Mouse (Mus musculus) E14TG2a.4 (cell line): ENCODE measurements around the gene Pdhb.
"Not testable (repeated sequence)": the region's sequence is repeated elsewhere in the genome, so short reads cannot be mapped to it uniquely, and the experiment has no call there.

Experiments used
- H3K27me3 ChIP-seq: 2 replicates; pipeline ENCODE4 v1.6.1; 2014; ENCODE audit warnings: low read length, control low read depth; ENCODE audit not compliant: insufficient read depth
- H3K36me3 ChIP-seq: 2 replicates; pipeline ENCODE4 v1.6.1; 2014; ENCODE audit warnings: low read length, control low read depth; ENCODE audit not compliant: insufficient read depth
- H3K4me1 ChIP-seq: replicated peaks from 2 replicates; pipeline ENCODE4 v1.6.1; 2014; ENCODE audit warnings: low read depth, low read length, control low read depth
- H3K4me3 ChIP-seq: replicated peaks from 2 replicates; pipeline ENCODE4 v1.5.1; 2014; ENCODE audit warnings: mild to moderate bottlenecking, low read length
- H3K9me3 ChIP-seq: 2 replicates; pipeline ENCODE4 v1.6.1; 2014; ENCODE audit warnings: low read length, control low read depth
- CTCF ChIP-seq: conservative IDR thresholded peaks from 2 replicates; pipeline ENCODE4 v1.5.1; 2014; ENCODE audit warnings: low read length
- NANOG ChIP-seq: IDR thresholded peaks from 2 replicates; pipeline ENCODE4 v1.6.1; 2014; ENCODE audit warnings: borderline replicate concordance, low read length, mixed read lengths
- POU5F1 ChIP-seq: IDR thresholded peaks from 2 replicates; pipeline ENCODE4 v1.6.1; 2014; ENCODE audit warnings: low read length, borderline replicate concordance

Pdhb gene

DNA sequence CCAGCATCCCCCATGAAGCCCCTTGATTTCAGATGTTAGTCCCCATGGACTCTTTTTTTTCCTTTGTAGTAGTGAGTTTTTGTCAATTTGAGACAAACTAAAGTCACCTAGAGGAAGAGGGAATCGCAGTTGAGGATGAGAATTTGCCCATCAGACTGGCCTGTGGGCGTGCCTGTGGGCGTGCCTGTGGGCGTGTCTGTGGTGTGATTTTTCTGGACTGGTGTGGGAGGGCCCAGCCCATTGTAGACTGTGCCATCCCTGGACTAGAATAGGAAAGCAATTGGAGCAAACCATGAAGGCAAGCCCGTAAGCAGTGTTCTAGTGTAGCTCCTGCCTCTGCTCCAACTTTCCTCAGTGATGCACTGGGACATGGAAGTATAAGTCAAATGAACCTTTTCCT lies 3.4 kb upstream of the Pdhb start:
- peaks cover 34% of the 10 kb centered on the region for H3K4me1 ChIP-seq
- no peak overlapping the region for H3K4me3 ChIP-seq
- H3K9me3 ChIP-seq: no peaks in the 10 kb centered on the region
- TF ChIP-seq CTCF (no peak), NANOG (no peak), POU5F1 (no peak)
- peaks cover 5% of the 10 kb centered on the region for H3K36me3 ChIP-seq
- no peaks in the 10 kb centered on the region for H3K27me3 ChIP-seq

DNA sequence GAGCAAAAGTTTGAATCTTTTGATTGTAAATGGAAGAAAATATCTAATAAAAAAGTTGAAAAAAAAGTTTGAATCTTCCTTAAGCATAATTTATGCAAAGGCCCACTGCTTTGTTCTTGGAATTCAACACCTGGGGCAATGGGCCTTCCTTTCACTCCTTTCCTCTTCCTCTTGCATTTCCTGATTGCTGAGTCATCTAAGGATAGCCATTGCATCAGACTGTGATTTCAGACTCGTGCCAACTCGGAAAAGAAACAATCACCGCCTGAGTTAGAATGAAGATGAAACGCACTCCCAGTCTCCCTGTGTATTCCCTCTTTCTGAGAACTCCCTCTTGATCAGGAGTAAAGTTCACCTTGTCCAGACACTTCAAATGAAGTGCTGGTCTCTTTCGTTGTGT lies 1.8 kb upstream of the Pdhb start:
- Histone ChIP-seq H3K27me3 (no peaks in the 10 kb centered on the region), H3K4me3 (peak overlapping the region; percentile 86), H3K4me1 (peaks cover 35% of the 10 kb centered on the region), H3K9me3 (no peaks in the 10 kb centered on the region), H3K36me3 (peaks cover 21% of the 10 kb centered on the region)
- TF ChIP-seq NANOG (no peak), POU5F1 (no peak), CTCF (no peak)

DNA sequence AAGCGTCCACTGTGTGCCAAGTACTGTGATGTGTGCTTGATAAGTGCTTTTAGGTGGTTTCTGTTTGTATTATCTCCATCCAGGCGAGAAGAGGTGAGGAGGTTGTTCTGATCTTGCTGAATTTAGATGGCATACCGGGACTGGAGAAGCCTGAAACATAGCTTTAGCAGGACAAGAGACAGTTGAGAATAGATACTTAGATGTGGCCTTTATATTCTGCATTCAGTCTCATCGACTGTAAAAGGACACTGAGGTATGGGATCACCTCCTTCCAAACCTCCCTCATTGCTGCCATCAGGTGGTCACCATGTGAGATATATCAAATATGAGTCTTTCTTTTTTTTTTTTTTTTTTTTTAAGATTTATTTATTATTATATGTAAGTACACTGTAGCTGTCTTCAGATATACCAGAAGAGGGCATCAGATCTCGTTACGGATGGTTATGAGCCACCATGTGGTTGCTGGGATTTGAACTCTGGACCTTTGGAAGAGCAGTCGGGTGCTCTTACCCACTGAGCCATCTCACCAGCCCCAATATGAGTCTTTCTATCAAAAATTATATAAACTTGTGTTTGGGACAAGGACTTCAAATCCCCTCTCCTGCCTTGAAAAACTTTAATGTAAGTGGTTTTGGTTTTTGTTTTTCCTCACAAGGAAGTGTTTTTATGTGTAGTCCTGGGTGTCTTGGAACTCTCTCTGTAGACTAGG lies 871 bp upstream of the Pdhb start:
- H3K27me3 ChIP-seq, H3K9me3 ChIP-seq: not testable (repeated sequence)
- peak overlapping the region; percentile 86 for H3K4me3 ChIP-seq
- H3K36me3 ChIP-seq: peaks cover 30% of the 10 kb centered on the region
- peaks cover 42% of the 10 kb centered on the region for H3K4me1 ChIP-seq

DNA sequence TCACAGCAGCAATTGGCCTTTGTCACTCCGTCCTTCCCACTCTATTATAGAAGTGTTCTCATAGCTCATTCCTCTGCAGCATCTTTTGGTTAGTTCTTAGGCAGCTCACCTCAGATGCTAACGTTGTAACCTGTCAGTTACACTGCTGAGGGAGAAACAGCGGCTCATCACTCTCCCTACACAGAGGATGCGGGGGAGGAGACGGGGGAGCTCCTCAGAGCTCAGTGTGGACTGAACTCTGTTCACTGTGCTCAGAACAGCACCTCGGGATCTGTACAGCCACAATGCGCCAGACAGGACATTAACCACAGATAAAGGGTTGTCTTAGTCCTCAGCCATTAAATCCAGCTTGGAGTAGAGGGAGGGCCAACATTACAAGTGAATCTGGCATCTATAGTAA lies 8.4 kb downstream of the Pdhb start:
- TF ChIP-seq NANOG: no peak
- no peak for TF ChIP-seq CTCF
- TF ChIP-seq POU5F1: no peak
- H3K4me1 ChIP-seq: peaks cover 21% of the 10 kb centered on the region
- no peak overlapping the region for H3K4me3 ChIP-seq
- peaks cover 82% of the 10 kb centered on the region for H3K36me3 ChIP-seq
- H3K9me3 ChIP-seq: no peaks in the 10 kb centered on the region
- H3K27me3 ChIP-seq: no peaks in the 10 kb centered on the region

DNA sequence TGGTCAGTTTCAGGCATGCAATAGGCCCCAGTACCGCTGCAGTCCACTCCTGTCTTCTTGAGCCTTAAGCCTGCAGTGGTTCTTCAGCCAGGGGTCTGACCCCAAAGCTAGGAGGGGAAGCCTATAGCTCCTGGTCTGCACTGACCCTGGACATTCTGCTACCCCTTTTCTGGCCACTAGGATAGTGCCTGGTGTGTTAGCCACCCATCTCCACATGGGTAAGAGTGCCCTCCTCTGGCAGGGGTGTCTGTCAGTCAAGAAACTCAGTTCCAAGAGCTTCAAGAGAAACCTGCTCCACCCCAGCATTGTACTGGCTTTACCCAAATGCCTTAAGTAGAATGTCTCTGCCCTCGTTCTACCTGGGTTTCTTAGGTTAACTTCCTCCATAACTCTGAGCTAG lies 11.0 kb downstream of the Pdhb start:
- Histone ChIP-seq H3K4me1 (peaks cover 14% of the 10 kb centered on the region), H3K4me3 (no peak overlapping the region), H3K36me3 (peaks cover 65% of the 10 kb centered on the region), H3K9me3 (no peaks in the 10 kb centered on the region), H3K27me3 (no peaks in the 10 kb centered on the region)
- TF ChIP-seq NANOG (no peak), CTCF (no peak), POU5F1 (no peak)

DNA sequence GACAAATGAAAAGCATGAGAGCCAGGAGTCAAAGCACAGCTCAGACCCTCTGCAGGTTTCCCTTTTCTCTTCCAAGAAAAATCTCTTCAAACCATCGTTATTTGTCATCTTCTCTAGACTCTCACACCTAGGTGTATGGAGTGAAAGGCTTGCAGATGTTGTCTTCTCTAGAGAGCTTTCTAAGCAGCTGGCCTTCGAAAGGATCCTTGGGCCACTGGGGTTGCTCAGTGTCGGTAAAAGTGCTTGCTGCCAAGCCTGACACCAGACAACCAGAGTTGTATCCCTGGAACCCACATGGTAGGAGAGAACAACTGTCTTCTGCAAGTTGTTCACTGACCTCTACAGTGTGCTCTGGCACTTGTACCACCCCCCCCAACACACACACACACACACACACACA lies 13.7 kb downstream of the Pdhb start:
- H3K9me3 ChIP-seq: no peaks in the 10 kb centered on the region
- H3K4me1 ChIP-seq: peaks cover 21% of the 10 kb centered on the region
- no peaks in the 10 kb centered on the region for H3K27me3 ChIP-seq
- no peak for TF ChIP-seq CTCF
- TF ChIP-seq POU5F1: no peak
- no peak for TF ChIP-seq NANOG
- no peak overlapping the region for H3K4me3 ChIP-seq
- peaks cover 50% of the 10 kb centered on the region for H3K36me3 ChIP-seq

DNA sequence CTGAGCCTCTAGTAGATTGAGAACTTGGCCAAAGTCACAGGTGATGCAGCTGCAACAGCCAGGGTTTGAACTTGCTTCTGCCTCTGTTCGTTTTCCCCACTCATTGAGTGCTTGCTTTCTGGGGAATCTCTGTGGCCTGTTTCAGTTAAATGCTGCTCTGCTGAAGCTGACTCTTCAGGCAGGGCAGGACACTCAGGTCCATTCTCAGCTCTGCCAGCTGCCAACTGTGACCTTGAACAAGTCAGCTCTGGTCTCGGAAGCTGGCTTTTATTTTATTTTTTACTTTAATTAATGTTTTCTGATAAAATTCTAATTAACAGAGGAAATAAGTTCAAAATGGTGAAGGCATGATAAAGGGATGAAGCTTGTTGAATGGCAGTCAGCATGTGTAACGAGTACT lies 14.1 kb downstream of the Pdhb start:
- Histone ChIP-seq H3K27me3 (no peaks in the 10 kb centered on the region), H3K4me1 (peaks cover 17% of the 10 kb centered on the region), H3K9me3 (no peaks in the 10 kb centered on the region), H3K36me3 (peaks cover 47% of the 10 kb centered on the region), H3K4me3 (no peak overlapping the region)
- TF ChIP-seq NANOG (no peak), POU5F1 (no peak), CTCF (no peak)

DNA sequence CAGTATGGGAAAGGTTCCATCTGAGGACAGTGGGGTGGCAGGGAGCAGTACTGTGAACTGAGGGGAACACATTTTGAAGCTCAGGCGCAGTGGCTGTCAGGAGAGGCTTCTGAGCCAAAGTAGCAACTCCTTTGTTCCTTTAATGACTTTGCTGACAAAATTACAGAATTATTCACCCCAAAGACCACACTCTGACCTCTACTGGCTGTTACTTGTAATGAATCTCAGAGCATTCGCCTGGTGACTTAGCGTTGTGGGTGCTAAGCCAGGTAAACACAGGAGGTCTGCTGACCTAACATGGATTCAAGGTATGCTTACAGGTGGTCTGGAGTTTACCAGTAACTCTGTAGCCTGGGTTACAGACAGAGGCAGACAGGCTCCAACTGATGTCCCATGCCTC lies 15.9 kb downstream of the Pdhb start:
- Histone ChIP-seq H3K27me3 (no peaks in the 10 kb centered on the region), H3K36me3 (peaks cover 41% of the 10 kb centered on the region), H3K4me3 (no peak overlapping the region), H3K9me3 (no peaks in the 10 kb centered on the region), H3K4me1 (peaks cover 21% of the 10 kb centered on the region)
- TF ChIP-seq CTCF: peak; percentile 53
- TF ChIP-seq POU5F1: no peak

DNA sequence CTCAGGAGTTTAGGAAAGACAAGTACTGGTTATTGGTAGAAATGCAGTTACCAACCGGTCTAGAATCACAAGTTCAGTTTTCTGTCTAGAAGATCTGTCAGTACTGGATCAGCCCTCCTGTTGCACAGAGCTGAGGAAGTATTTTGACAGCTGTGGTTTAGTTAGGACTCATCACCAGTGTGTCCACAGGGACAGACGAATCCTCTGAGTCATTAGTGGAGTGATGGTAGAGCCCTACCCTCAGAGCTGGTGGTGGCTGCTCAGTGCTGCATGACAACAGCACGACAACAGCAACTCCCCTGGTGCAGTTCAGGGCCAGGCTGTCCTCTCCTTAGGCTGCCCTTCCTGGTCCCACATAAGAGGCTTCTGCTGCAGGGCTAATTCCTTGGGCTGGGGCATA lies 18.8 kb downstream of the Pdhb start:
- Histone ChIP-seq H3K9me3 (no peaks in the 10 kb centered on the region), H3K4me1 (peaks cover 44% of the 10 kb centered on the region), H3K27me3 (no peaks in the 10 kb centered on the region), H3K4me3 (no peak overlapping the region), H3K36me3 (peaks cover 28% of the 10 kb centered on the region)
- TF ChIP-seq CTCF (no peak), POU5F1 (no peak), NANOG (no peak)
